8 mouse cellular contexts compared by ENCODE assay signal in the genomic region with DNA sequence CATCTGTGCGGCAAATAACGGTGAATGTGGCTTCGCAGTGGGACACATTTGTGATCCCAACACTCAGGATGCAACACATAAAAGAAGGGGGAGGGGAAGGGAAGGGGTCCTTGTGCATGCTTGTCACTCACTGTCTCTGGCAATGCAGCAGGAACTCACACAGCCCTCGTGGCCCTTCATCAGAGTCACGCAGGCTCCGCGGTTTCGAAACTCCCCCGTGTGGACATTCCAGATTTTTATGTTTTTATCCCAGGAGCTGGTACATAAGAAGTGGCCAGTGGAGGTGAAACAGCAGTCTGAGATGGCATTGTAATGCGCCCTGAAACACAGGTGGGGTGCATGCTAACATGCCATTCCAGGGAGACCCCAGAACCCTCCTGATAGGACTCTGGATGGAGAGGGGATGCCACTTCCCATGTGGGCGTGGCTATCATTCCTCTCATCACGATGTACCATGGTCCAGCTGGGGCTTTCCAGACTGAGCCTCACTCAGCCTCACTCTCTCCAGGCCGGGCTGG. TPM values are rescaled to one million over a fixed set of nuclear protein-coding genes. Genes with fewer than 3 reads are reported as not detected.
A peak's percentile ranks its signal among the peaks of the same experiment; 100 is the strongest.
DNase-seq lines count a peak whose midpoint lies in the region; ATAC-seq and TF ChIP-seq lines count a peak whose summit lies in the region.

No protein-coding gene starts in this region.

- WGBS in cerebellum, adult 2 months: 3% methylated on average over 13 of the region's 13 CpGs
- 5% methylated on average over 13 of the region's 13 CpGs for WGBS in forebrain, embryonic 16.5 days
- WGBS in intestine, embryonic 15.5 days: 9% methylated on average over 12 of the region's 13 CpGs
- WGBS in limb, embryonic 15.5 days: 8% methylated on average over 13 of the region's 13 CpGs

- peak overlapping the region; percentile 53 for H3K4me2 ChIP-seq in forebrain, embryonic 16.5 days (ENCODE audit: low read length)
- H3K4me2 ChIP-seq in intestine, embryonic 15.5 days (replicated peaks): peak overlapping the region; percentile 52
- H3K4me2 ChIP-seq in limb, embryonic 15.5 days: peak overlapping the region; percentile 38

- DNase-seq in adrenal gland, adult 2 months: peak; percentile 59
- no peak for DNase-seq in adrenal gland, postnatal 4 days (ENCODE audit: low spot score in 2 of 2)
- DNase-seq in cerebellum, adult 2 months: peak; percentile 47 to 52
- peak; percentile 54 for DNase-seq in neural tube, embryonic 10.5 days (ENCODE audit: extremely low spot score, low spot score)

- peak overlapping the region; percentile 37; the same call in 1 of the 2 replicates for H3K9ac ChIP-seq in forebrain, embryonic 16.5 days (replicated peaks; ENCODE audit: low read depth, low read length)
- no peak overlapping the region for H3K9ac ChIP-seq in intestine, embryonic 15.5 days
- no peak overlapping the region for H3K9ac ChIP-seq in limb, embryonic 15.5 days

- no peaks in the 10 kb centered on the region for H3K27me3 ChIP-seq in cerebellum, adult 2 months (ENCODE audit: control insufficient read depth, insufficient read depth, low read length)
- no peaks in the 10 kb centered on the region for H3K27me3 ChIP-seq in forebrain, embryonic 16.5 days (replicated peaks; ENCODE audit: control insufficient read depth, insufficient read depth, low read length)
- H3K27me3 ChIP-seq in intestine, embryonic 15.5 days (replicated peaks): no peaks in the 10 kb centered on the region
- no peaks in the 10 kb centered on the region for H3K27me3 ChIP-seq in limb, embryonic 15.5 days

- H3K4me1 ChIP-seq in cerebellum, adult 2 months (ENCODE audit: control insufficient read depth, insufficient read depth, low read length): no peaks in the 10 kb centered on the region
- peaks cover 5% of the 10 kb centered on the region; the same call in 1 of the 2 replicates for H3K4me1 ChIP-seq in forebrain, embryonic 16.5 days (replicated peaks; ENCODE audit: control insufficient read depth, insufficient read depth, low read length)
- H3K4me1 ChIP-seq in intestine, embryonic 15.5 days (replicated peaks): peaks cover 4% of the 10 kb centered on the region; the same call in 1 of the 2 replicates
- peaks cover 8% of the 10 kb centered on the region; the same call in 1 of the 2 replicates for H3K4me1 ChIP-seq in limb, embryonic 15.5 days

- peak; percentile 79 for ATAC-seq in forebrain, embryonic 16.5 days
- ATAC-seq in intestine, embryonic 15.5 days: peak; percentile 59
- ATAC-seq in limb, embryonic 15.5 days (ENCODE audit: insufficient number of reproducible peaks, low FRiP score, low TSS enrichment, low read depth): no peak
- ATAC-seq in activated CD4-positive, CD25-positive, alpha-beta regulatory T cell, adult 4 months: no peak

- no peak overlapping the region for H3K27ac ChIP-seq in cerebellum, adult 2 months (ENCODE audit: insufficient read depth, low read length)
- H3K27ac ChIP-seq in forebrain, embryonic 16.5 days (ENCODE audit: low read length): no peak overlapping the region
- no peak overlapping the region for H3K27ac ChIP-seq in intestine, embryonic 15.5 days
- H3K27ac ChIP-seq in limb, embryonic 15.5 days: no peak overlapping the region

- H3K36me3 ChIP-seq in forebrain, embryonic 16.5 days (ENCODE audit: control insufficient read depth, insufficient read depth): no peaks in the 10 kb centered on the region
- no peaks in the 10 kb centered on the region for H3K36me3 ChIP-seq in intestine, embryonic 15.5 days
- no peaks in the 10 kb centered on the region for H3K36me3 ChIP-seq in limb, embryonic 15.5 days

- no peak for TF ChIP-seq POLR2A in cerebellum, adult 2 months (IDR thresholded peaks at IDR 0.05; ENCODE audit: borderline replicate concordance, insufficient read depth, low read length)

- peak overlapping the region; percentile 28 for H3K4me3 ChIP-seq in cerebellum, adult 2 months (replicated peaks; ENCODE audit: insufficient read depth, low read depth, low read length)
- H3K4me3 ChIP-seq in forebrain, embryonic 16.5 days (replicated peaks; ENCODE audit: low read length): peak overlapping the region; percentile 34
- H3K4me3 ChIP-seq in intestine, embryonic 15.5 days (replicated peaks): 0 out of 2 replicates have a peak overlapping the region, but pooled peaks have one; percentile 4
- H3K4me3 ChIP-seq in limb, embryonic 15.5 days: peak overlapping the region; percentile 24

- no peaks in the 10 kb centered on the region for H3K9me3 ChIP-seq in forebrain, embryonic 16.5 days (ENCODE audit: control insufficient read depth, low read length)
- no peaks in the 10 kb centered on the region for H3K9me3 ChIP-seq in intestine, embryonic 15.5 days
- no peaks in the 10 kb centered on the region for H3K9me3 ChIP-seq in limb, embryonic 15.5 days

- TF ChIP-seq CTCF in cerebellum, adult 2 months (IDR thresholded peaks at IDR 0.05; ENCODE audit: borderline replicate concordance, insufficient read depth, low read depth, low read length): peak; percentile 53; the same call in 1 of the 2 replicates

RNA-seq across cellular contexts. Expression of a gene that starts 36.8 kb away (rescaled TPM):
- 10 to 100 TPM; 14.9 to 22.7 TPM for total RNA-seq in adrenal gland, adult 2 months (2021)
- polyA plus RNA-seq in adrenal gland, adult 2 months (2012; rRNA removed): 38.8 and 42.9 TPM in 2 replicates
- total RNA-seq in adrenal gland, postnatal 4 days (2021): 10 to 100 TPM; 22.0 to 23.4 TPM
- 62.9 and 64.7 TPM in 2 replicates for polyA plus RNA-seq in cerebellum, adult 2 months (2012; rRNA removed)
- 20.3 and 27.3 TPM in 2 replicates for polyA plus RNA-seq in forebrain, embryonic 16.5 days (2015; fragmentation: Nextera tagmentation; extraction: Ambion mirVana)
- 4.0 and 5.1 TPM in 2 replicates for polyA plus RNA-seq in intestine, embryonic 15.5 days (2015; fragmentation: Nextera tagmentation; extraction: Ambion mirVana)
- polyA plus RNA-seq in limb, embryonic 15.5 days (2015; fragmentation: Nextera tagmentation; extraction: Ambion mirVana): 8.3 and 8.8 TPM in 2 replicates
- polyA plus RNA-seq in activated CD4-positive, CD25-positive, alpha-beta regulatory T cell, adult 4 months (2017; shearing (Covaris generic)): under 1 TPM in 1 of 2 experiments, not detected in 1; 0.85 TPM

Comparison
In these comparisons a context has a peak if more than half of its experiments do, and no peak if none do; other contexts are left out.
1. DNase-seq: peak in adrenal gland, adult 2 months (single experiment), cerebellum, adult 2 months (2 of 2) and neural tube, embryonic 10.5 days (single experiment); none in adrenal gland, postnatal 4 days (0 of 2).
2. ATAC-seq: peak in forebrain, embryonic 16.5 days (single experiment) and intestine, embryonic 15.5 days (single experiment); none in limb, embryonic 15.5 days (single experiment) and activated CD4-positive, CD25-positive, alpha-beta regulatory T cell, adult 4 months (single experiment).
3. Peak in every context shown above with its lines, with median percentiles within 50 percentile points of each other: H3K4me3 ChIP-seq and H3K4me2 ChIP-seq.